Mouse (Mus musculus): ENCODE measurements at regions not wholly inside any gene's neighbourhood (a gene's known extent, or its start where the extent isn't known, plus 50 kb on each side); places are given as distances from the start of the nearest gene placed in this dataset.

GRCm38 (mm10) chr8:41547730-41548368 is 131.0 kb upstream of the Frg1 start:
- Histone ChIP-seq H3K9ac (ENCODE audit: low read depth, low read length) (no peak overlapping the region), H3K36me3 (ENCODE audit: control insufficient read depth, insufficient read depth, low read length) (no peaks in the 10 kb centered on the region), H3K4me3 (ENCODE audit: low read depth, low read length) (no peak overlapping the region), H3K9me3 (ENCODE audit: control insufficient read depth, low read length) (no peaks in the 10 kb centered on the region), H3K27ac (ENCODE audit: low read depth, low read length) (no peak overlapping the region), H3K4me2 (no peak overlapping the region), H3K27me3 (replicated peaks; ENCODE audit: control insufficient read depth, insufficient read depth, low read length) (no peaks in the 10 kb centered on the region), H3K4me1 (replicated peaks; ENCODE audit: control insufficient read depth, insufficient read depth, low read length) (no peaks in the 10 kb centered on the region)
- ATAC-seq (replicated peaks; ENCODE audit: low FRiP score) (no peak), DNase-seq (ENCODE audit: low spot score) (no peak)
- WGBS: 88% methylated on average over 7 of the region's 7 CpGs

- Histone ChIP-seq H3K4me2 (no peak overlapping the region), H3K4me1 (replicated peaks; ENCODE audit: control insufficient read depth, insufficient read depth, low read length) (no peaks in the 10 kb centered on the region), H3K27me3 (replicated peaks; ENCODE audit: control insufficient read depth, insufficient read depth, low read length) (no peaks in the 10 kb centered on the region), H3K9me3 (ENCODE audit: control insufficient read depth, low read length) (no peaks in the 10 kb centered on the region), H3K4me3 (ENCODE audit: low read depth, low read length) (no peak overlapping the region), H3K9ac (ENCODE audit: low read depth, low read length) (no peak overlapping the region), H3K36me3 (ENCODE audit: control insufficient read depth, insufficient read depth, low read length) (no peaks in the 10 kb centered on the region), H3K27ac (ENCODE audit: low read depth, low read length) (no peak overlapping the region)
- ATAC-seq (replicated peaks; ENCODE audit: low FRiP score) (no peak), DNase-seq (ENCODE audit: low spot score) (no peak)
- 88% methylated on average over 5 of the region's 5 CpGs for WGBS
Observed at GRCm38 (mm10) chr8:41532212-41532611, 115.3 kb upstream of the Frg1 start.

- H3K27me3 ChIP-seq (replicated peaks; ENCODE audit: control insufficient read depth, insufficient read depth, low read length): no peaks in the 10 kb centered on the region
- H3K36me3 ChIP-seq (ENCODE audit: control insufficient read depth, insufficient read depth, low read length): no peaks in the 10 kb centered on the region
- H3K4me2 ChIP-seq: no peak overlapping the region
- H3K4me1 ChIP-seq (replicated peaks; ENCODE audit: control insufficient read depth, insufficient read depth, low read length): no peaks in the 10 kb centered on the region
- 80% methylated on average over 8 of the region's 8 CpGs for WGBS
- no peaks in the 10 kb centered on the region for H3K9me3 ChIP-seq (ENCODE audit: control insufficient read depth, low read length)
- H3K27ac ChIP-seq (ENCODE audit: low read depth, low read length): no peak overlapping the region
- DNase-seq (ENCODE audit: low spot score) (no peak), ATAC-seq (replicated peaks; ENCODE audit: low FRiP score) (no peak)
- H3K4me3 ChIP-seq (ENCODE audit: low read depth, low read length): no peak overlapping the region
- no peak overlapping the region for H3K9ac ChIP-seq (ENCODE audit: low read depth, low read length)
Observed at GRCm38 (mm10) chr8:41529581-41529980, 112.7 kb upstream of the Frg1 start.

GRCm38 (mm10) chr8:41526283-41526682 is 109.4 kb upstream of the Frg1 start:
- Histone ChIP-seq H3K27me3 (replicated peaks; ENCODE audit: control insufficient read depth, insufficient read depth, low read length) (no peaks in the 10 kb centered on the region), H3K4me1 (replicated peaks; ENCODE audit: control insufficient read depth, insufficient read depth, low read length) (no peaks in the 10 kb centered on the region), H3K4me3 (ENCODE audit: low read depth, low read length) (no peak overlapping the region), H3K9ac (ENCODE audit: low read depth, low read length) (no peak overlapping the region), H3K27ac (ENCODE audit: low read depth, low read length) (no peak overlapping the region), H3K36me3 (ENCODE audit: control insufficient read depth, insufficient read depth, low read length) (no peaks in the 10 kb centered on the region), H3K9me3 (ENCODE audit: control insufficient read depth, low read length) (no peaks in the 10 kb centered on the region), H3K4me2 (no peak overlapping the region)
- no peak for DNase-seq (ENCODE audit: low spot score)
- no peak for ATAC-seq (replicated peaks; ENCODE audit: low FRiP score)
- 79% methylated on average over 7 of the region's 7 CpGs for WGBS

- ATAC-seq (replicated peaks; ENCODE audit: low FRiP score) (no peak), DNase-seq (ENCODE audit: low spot score) (no peak)
- WGBS: 74% methylated on average over 5 of the region's 5 CpGs
- H3K4me1 ChIP-seq (replicated peaks; ENCODE audit: control insufficient read depth, insufficient read depth, low read length): no peaks in the 10 kb centered on the region
- H3K9me3 ChIP-seq (ENCODE audit: control insufficient read depth, low read length): no peaks in the 10 kb centered on the region
- no peaks in the 10 kb centered on the region for H3K27me3 ChIP-seq (replicated peaks; ENCODE audit: control insufficient read depth, insufficient read depth, low read length)
- H3K27ac ChIP-seq (ENCODE audit: low read depth, low read length): no peak overlapping the region
- no peak overlapping the region for H3K4me3 ChIP-seq (ENCODE audit: low read depth, low read length)
- H3K9ac ChIP-seq (ENCODE audit: low read depth, low read length): no peak overlapping the region
- H3K4me2 ChIP-seq: no peak overlapping the region
- H3K36me3 ChIP-seq (ENCODE audit: control insufficient read depth, insufficient read depth, low read length): no peaks in the 10 kb centered on the region
Observed at GRCm38 (mm10) chr8:41485163-41485562, 68.3 kb upstream of the Frg1 start.

GRCm38 (mm10) chr8:41483297-41483696 is 66.4 kb upstream of the Frg1 start:
- Histone ChIP-seq H3K27me3 (replicated peaks; ENCODE audit: control insufficient read depth, insufficient read depth, low read length) (no peaks in the 10 kb centered on the region), H3K9ac (ENCODE audit: low read depth, low read length) (no peak overlapping the region), H3K4me1 (replicated peaks; ENCODE audit: control insufficient read depth, insufficient read depth, low read length) (no peaks in the 10 kb centered on the region), H3K4me2 (no peak overlapping the region), H3K4me3 (ENCODE audit: low read depth, low read length) (no peak overlapping the region), H3K9me3 (ENCODE audit: control insufficient read depth, low read length) (no peaks in the 10 kb centered on the region), H3K36me3 (ENCODE audit: control insufficient read depth, insufficient read depth, low read length) (no peaks in the 10 kb centered on the region), H3K27ac (ENCODE audit: low read depth, low read length) (no peak overlapping the region)
- DNase-seq (ENCODE audit: low spot score): no peak
- no peak for ATAC-seq (replicated peaks; ENCODE audit: low FRiP score)
- 84% methylated on average over 3 of the region's 3 CpGs for WGBS

- Histone ChIP-seq H3K9ac (ENCODE audit: low read depth, low read length) (no peak overlapping the region), H3K9me3 (ENCODE audit: control insufficient read depth, low read length) (no peaks in the 10 kb centered on the region), H3K4me3 (ENCODE audit: low read depth, low read length) (no peak overlapping the region), H3K4me1 (replicated peaks; ENCODE audit: control insufficient read depth, insufficient read depth, low read length) (no peaks in the 10 kb centered on the region), H3K36me3 (ENCODE audit: control insufficient read depth, insufficient read depth, low read length) (no peaks in the 10 kb centered on the region), H3K4me2 (no peak overlapping the region), H3K27me3 (replicated peaks; ENCODE audit: control insufficient read depth, insufficient read depth, low read length) (no peaks in the 10 kb centered on the region), H3K27ac (ENCODE audit: low read depth, low read length) (no peak overlapping the region)
- no peak for ATAC-seq (replicated peaks; ENCODE audit: low FRiP score)
- no peak for DNase-seq (ENCODE audit: low spot score)
- 62% methylated on average over 8 of the region's 8 CpGs for WGBS
Observed at GRCm38 (mm10) chr8:41472992-41473699, 56.3 kb upstream of the Frg1 start.

- Histone ChIP-seq H3K4me1 (replicated peaks; ENCODE audit: control insufficient read depth, insufficient read depth, low read length) (no peaks in the 10 kb centered on the region), H3K9ac (ENCODE audit: low read depth, low read length) (no peak overlapping the region), H3K27me3 (replicated peaks; ENCODE audit: control insufficient read depth, insufficient read depth, low read length) (no peaks in the 10 kb centered on the region), H3K27ac (ENCODE audit: low read depth, low read length) (no peak overlapping the region), H3K36me3 (ENCODE audit: control insufficient read depth, insufficient read depth, low read length) (no peaks in the 10 kb centered on the region), H3K4me3 (ENCODE audit: low read depth, low read length) (no peak overlapping the region), H3K4me2 (no peak overlapping the region), H3K9me3 (ENCODE audit: control insufficient read depth, low read length) (no peaks in the 10 kb centered on the region)
- 94% methylated on average over 3 of the region's 3 CpGs for WGBS
- DNase-seq (ENCODE audit: low spot score) (no peak), ATAC-seq (replicated peaks; ENCODE audit: low FRiP score) (no peak)
Observed at GRCm38 (mm10) chr8:41472233-41472632, 55.4 kb upstream of the Frg1 start.
